Mouse (Mus musculus) left cerebral cortex, postnatal 25 days (tissue): ENCODE results near the gene Ankrd63. TPM values are rescaled to one million over a fixed set of nuclear protein-coding genes. Genes with fewer than 3 reads are reported as not detected.
A peak's percentile ranks its signal among the peaks of the same experiment; 100 is the strongest.
"Not testable (repeated sequence)": the region's sequence is repeated elsewhere in the genome, so short reads cannot be mapped to it uniquely, and the experiment has no call there.

ENCODE experiments used
- DNase-seq, 2 experiments: peaks; one replicate each; pipeline ENCODE4 v3.0.0; 2022; ENCODE audit warnings: low spot score in 2 of 2, mixed read lengths in 1 of 2
- intact Hi-C: fragments of 180-260 bp; cut with DNase I; formaldehyde crosslinking; loops from one replicate; pipeline ENCODE4 v1.15.1; 2025
- total RNA-seq, 2 experiments: library from RNA; stranded (reverse); gene quantifications; 2 replicates each; pipeline ENCODE4 v1.2.3; 2021

Gene Ankrd63
- total RNA-seq, 2 experiments from 2014 or later: 22.4 to 34.4 TPM

DNA sequence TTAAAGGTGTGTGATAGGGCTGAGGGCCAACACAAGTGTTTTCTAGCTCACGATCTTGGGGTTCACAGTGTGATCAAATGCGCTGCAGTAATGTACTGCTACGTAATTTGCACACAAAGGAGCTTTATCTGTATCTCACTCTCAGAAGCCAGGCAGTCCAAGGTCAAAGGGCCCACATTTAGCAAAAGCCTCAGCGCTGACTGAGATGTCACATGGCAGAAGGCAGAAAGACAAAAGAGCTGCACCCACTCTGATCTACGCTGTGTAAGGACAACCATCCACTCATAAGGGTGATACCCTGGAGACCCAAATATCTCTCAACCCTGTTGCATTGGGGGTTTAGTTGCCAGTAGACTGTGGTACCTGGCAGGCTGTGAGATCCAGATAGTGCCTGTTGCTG lies 36.6 kb downstream of the Ankrd63 start:
- intact Hi-C loops: no loop called here
- no peak for DNase-seq

DNA sequence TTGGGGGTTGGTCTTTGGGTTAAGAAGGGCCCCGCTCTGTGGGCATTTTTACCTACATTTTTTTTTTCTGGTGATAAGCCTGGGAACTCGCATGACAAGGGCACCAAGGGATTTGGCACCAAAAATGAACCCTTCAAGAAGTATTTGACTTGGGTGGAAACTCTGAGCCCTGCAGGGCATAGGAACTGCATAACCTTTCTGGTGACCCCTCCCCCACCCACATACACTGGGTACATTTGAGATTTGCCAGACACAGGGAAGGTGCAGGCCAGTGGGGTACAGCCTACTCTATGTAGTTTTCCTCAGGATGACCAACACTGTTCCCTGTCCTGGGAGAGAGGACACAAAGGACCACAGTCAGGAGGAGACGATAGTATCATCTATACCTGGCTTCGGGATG lies 38.1 kb downstream of the Ankrd63 start:
- intact Hi-C loops: no loop called here

GRCm38 (mm10) chr2:118664975-118665516 lies 38.7 kb downstream of the Ankrd63 start:
- DNase-seq: no peak
- intact Hi-C loops: no loop called here

More for the DNA sequence above, 38.1 kb downstream of the Ankrd63 start:
- no peak for DNase-seq

DNA sequence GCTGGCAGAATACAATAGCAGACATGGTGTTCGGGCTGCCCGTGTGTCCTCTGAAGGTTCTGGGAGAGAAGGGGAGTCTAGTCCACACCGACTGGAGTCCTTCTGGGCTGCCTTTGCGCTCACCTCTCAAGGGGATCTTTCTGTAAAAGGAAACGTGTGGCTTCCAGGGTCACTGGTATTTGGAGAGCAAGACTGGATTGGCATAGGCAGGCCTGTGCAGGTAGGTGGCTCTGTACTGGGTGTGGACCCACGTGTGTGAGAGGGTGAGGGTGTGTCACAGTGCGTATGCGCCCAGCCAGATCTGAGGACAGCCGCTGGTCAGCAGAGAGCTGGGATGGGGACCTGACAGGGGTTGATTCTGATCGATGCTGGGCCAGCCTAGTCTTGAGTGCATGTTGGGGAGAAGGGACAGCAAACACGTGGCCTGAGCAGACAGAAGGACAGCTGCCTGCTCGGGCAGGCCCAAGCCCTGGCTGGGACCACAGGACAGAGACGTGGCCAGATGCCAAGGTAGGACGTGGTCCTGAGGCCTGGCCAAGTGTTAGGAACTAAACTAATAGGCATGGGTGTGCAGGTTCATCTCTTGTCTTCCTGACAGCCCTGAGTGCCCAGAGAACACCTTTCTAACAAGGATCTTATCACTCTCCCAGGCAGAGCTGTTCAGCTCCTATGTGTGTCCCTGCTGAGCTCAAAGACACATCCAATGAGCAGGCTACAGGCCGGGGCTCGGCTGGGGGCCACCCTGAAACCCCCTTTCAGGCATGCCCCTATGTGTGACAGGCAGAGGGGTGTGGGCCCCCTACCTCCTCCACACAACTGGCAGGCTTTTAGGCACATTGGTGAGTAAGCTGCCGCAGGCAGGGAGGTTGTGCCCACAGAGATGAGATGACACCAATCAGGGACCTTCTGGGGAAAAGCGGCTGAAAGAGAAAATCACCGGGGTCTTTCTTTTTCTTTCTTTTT lies 39.7 kb downstream of the Ankrd63 start:
- intact Hi-C loops: no loop called here
- DNase-seq: peak in 1 of 2 experiments; percentile 56

DNA sequence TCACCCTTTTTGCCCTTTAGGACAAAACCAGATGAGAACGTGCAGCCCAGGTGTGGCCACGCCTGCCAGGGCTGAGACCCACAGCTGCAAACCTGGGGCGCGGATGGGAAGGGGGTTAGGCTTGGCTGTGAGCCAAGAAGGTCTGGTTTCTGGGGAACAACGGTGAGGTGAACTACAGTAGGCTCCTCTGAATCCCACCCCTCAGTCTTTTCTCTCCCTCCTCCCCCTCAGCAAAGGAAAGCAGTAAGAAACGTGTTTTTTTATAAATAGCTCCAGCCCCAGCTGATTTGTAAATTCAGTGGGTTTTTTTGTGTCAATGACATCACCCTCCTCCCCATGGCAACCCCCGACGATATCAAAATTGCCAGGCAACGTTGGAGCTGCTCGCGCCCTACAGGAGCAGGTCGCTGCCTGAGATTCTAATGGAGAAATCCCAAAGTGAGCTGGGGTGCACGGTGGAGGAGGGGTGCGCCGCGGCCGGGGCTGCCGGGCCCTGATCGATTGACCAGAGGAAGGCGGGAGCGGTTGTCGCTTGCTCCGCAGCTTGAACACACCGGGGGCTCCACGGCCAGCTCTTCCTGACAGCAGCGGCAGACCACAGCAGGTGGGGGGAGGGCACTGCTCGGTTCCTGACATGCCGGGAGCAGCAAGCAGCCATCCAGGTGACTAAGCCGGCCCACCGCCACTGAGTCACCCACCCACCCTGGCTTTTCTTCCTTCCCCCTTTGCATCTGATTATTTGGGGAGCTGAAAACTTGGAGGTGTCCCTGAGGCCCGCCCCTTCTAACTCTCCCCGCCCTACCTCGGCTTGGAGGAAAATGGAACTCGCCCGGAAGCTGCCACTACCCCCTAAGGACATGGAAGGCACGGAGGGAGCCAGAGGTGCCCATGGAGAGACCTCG lies 40.6 kb downstream of the Ankrd63 start, which contains the start of gene Pak6:
Gene Pak6 (plus strand): TSS at position 402 of the 902 bp plus-strand sequence.
- intact Hi-C loops: no loop called here
- peak; percentile 67 to 83 for DNase-seq

GRCm38 (mm10) chr2:118661891-118662290 lies 41.9 kb downstream of the Ankrd63 start:
- intact Hi-C loops: no loop called here
- no peak for DNase-seq

DNA sequence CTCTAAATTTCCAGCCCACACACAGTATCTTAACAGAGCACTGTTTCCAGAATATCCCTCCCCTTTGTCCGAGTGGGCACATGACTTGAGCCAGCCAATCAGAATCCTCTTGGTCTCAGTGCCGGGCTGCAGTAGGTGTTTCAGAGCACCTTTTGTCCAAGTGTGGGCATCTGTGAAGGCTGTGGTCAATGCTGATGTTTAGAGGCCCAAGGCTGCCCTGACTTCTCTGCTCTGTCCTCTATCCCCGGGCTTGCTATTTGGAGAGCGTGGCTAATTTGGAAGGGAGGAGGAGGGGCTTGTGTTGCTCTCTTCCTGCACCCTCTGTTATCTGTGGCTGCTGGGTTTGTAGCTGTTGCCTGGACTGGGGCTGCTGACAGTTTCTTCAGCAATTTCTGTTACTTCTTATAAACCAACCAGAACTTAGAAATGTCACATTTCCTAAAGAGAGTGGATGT lies 43.7 kb downstream of the Ankrd63 start:
- intact Hi-C loops: no loop called here
- peak; percentile 38 to 65 for DNase-seq

DNA sequence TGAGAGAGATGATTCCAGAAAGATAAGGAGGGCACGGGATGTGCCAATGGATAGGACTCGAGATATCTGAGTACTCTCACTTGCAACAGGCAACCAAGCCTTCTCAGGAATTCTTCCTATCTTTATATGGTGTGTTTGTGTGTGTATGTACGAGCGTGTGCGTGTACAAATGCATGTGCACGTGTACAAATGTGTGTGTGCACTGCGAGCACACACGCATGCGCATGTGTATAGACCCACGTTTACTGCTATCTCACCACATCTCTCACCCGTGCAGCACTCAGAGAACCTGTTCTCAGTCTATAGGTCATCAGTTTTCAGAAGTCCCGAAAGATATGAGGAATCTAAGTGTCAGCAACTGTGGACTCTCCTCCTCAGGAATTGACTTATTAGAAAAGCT lies 44.3 kb downstream of the Ankrd63 start:
- intact Hi-C loops: no loop called here

DNA sequence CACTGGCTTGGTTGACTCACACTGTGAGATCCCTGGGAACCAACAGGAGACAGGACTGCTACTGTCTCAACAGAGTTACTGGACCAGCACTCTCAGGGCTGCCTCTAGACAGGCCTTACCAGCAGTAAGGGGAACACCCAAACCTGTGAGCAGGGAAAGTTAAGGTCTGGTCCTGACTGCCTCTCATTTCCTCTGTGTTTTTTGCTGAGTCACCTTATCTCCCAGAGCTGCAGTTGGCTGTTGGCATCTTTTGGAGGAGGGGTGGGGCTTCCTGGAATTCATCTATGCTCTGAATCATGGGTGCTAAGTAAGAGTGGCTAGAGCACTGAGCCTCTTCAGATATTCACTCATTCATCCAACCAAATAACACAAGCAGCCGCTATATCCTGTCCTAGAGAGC lies 44.7 kb downstream of the Ankrd63 start:
- intact Hi-C loops: no loop called here
- peak; percentile 36 to 85 for DNase-seq

More for the DNA sequence above, 44.3 kb downstream of the Ankrd63 start:
- DNase-seq: no peak

GRCm38 (mm10) chr2:118658457-118658856 lies 45.3 kb downstream of the Ankrd63 start:
- intact Hi-C loops: no loop called here
- DNase-seq: no peak

DNA sequence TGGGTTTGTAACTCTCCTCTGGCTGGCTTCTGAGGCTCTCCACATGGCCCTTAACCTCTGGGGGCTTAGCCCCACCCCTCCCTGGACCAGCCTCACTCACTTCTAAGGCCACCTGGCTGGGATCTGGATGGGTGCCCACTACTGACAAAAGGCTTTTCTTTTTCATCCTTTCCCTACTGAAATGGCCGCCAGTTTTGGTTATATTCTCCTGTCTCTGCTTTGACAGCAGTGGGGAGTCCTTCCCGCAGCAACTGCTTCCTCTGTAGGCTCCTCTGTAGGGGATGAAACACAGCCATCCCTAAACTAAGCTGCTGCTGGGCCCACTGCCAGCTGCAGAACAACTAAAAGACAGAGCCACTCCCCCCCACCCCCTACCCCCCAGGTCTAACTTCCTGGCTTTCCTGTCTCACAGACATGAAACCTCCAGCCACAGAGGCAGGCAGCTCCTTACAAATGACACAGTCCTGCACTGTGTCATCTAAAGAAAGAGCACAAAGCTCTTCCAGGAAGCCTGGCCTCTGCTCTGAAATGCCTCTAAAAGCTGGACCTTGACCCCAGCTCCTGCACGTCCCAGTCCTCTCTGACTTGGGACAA lies 47.0 kb downstream of the Ankrd63 start:
- no peak for DNase-seq
- intact Hi-C loops: no loop called here

GRCm38 (mm10) chr2:118650697-118651096 lies 53.1 kb downstream of the Ankrd63 start:
- intact Hi-C loops: not testable (repeated sequence)

More at GRCm38 (mm10) chr2:118650697-118651096, 53.1 kb downstream of the Ankrd63 start:
- DNase-seq: not testable (repeated sequence)

Other genes starting within 250 kb of the Ankrd63 start
- 100 to 1,000 TPM; 153 to 154 TPM for gene Srp14, start 224.3 kb downstream of the Ankrd63 start, total RNA-seq
- 1 to 10 TPM; 2.3 to 4.1 TPM for gene Bmf, start 154.3 kb downstream of the Ankrd63 start, total RNA-seq
- 1 to 10 TPM; 1.1 to 1.2 TPM for gene Bub1b, start 105.8 kb downstream of the Ankrd63 start, total RNA-seq
- gene Pak6, start 40.7 kb downstream of the Ankrd63 start, total RNA-seq: 100 to 1,000 TPM in 1 of 2 experiments, 10 to 100 TPM in 1; 92.1 to 103 TPM
- 1 to 10 TPM; 2.1 to 2.6 TPM for gene Plcb2, start 24.5 kb upstream of the Ankrd63 start, total RNA-seq
- gene Inafm2, start 41.8 kb upstream of the Ankrd63 start, total RNA-seq: 10 to 100 TPM; 38.3 to 39.7 TPM
- 1 to 10 TPM; 3.7 to 3.8 TPM for gene Ccdc9b, start 58.7 kb upstream of the Ankrd63 start, total RNA-seq
- not detected for gene Phgr1, start 68.8 kb upstream of the Ankrd63 start, total RNA-seq
- 100 to 1,000 TPM; 186 to 188 TPM for gene Disp2, start 75.8 kb upstream of the Ankrd63 start, total RNA-seq
- 1 to 10 TPM in 1 of 2 experiments, under 1 TPM in 1; 0.94 to 2.2 TPM for gene Knstrn, start 110.0 kb upstream of the Ankrd63 start, total RNA-seq
- gene Ivd, start 158.0 kb upstream of the Ankrd63 start, total RNA-seq: 10 to 100 TPM; 57.3 to 70.7 TPM
- 10 to 100 TPM; 38.8 to 41.9 TPM for gene Bahd1, start 196.4 kb upstream of the Ankrd63 start, total RNA-seq
- 1 to 10 TPM; 2.3 to 2.5 TPM for gene Chst14, start 222.5 kb upstream of the Ankrd63 start, total RNA-seq